Mouse (Mus musculus) hematopoietic stem cell, adult 5-6 weeks (primary cell): Measurements from ENCODE around the gene Xntrpc. TPM values are rescaled to one million over a fixed set of nuclear protein-coding genes. Genes with fewer than 3 reads are reported as not detected.
"Not testable (repeated sequence)": the region's sequence is repeated elsewhere in the genome, so short reads cannot be mapped to it uniquely, and the experiment has no call there.

Experiments used
- ATAC-seq, 2 experiments: fragments of 125-278 bp in 1 of 2; replicated peaks in 1 of 2; 2 replicates each; pipeline ENCODE4 v1.8.0; 2016 to 2017; ENCODE audit warnings: inconsistent platforms in 2 of 2, mild to moderate bottlenecking in 2 of 2, moderate number of reproducible peaks in 2 of 2, low read depth in 1 of 2, moderate TSS enrichment in 1 of 2; ENCODE audit not compliant: low FRiP score in 2 of 2, poor library complexity in 2 of 2, severe bottlenecking in 2 of 2, insufficient read depth in 1 of 2, low TSS enrichment in 1 of 2
- total RNA-seq: library from RNA; stranded (forward); fragments of 172-1452, 232-1000 nt; gene quantifications from 2 replicates; pipeline ENCODE4 v1.2.3, GENCODE M21; 2017

Xntrpc gene
- 1.6 and 2.0 TPM in 2 replicates for total RNA-seq

DNA sequence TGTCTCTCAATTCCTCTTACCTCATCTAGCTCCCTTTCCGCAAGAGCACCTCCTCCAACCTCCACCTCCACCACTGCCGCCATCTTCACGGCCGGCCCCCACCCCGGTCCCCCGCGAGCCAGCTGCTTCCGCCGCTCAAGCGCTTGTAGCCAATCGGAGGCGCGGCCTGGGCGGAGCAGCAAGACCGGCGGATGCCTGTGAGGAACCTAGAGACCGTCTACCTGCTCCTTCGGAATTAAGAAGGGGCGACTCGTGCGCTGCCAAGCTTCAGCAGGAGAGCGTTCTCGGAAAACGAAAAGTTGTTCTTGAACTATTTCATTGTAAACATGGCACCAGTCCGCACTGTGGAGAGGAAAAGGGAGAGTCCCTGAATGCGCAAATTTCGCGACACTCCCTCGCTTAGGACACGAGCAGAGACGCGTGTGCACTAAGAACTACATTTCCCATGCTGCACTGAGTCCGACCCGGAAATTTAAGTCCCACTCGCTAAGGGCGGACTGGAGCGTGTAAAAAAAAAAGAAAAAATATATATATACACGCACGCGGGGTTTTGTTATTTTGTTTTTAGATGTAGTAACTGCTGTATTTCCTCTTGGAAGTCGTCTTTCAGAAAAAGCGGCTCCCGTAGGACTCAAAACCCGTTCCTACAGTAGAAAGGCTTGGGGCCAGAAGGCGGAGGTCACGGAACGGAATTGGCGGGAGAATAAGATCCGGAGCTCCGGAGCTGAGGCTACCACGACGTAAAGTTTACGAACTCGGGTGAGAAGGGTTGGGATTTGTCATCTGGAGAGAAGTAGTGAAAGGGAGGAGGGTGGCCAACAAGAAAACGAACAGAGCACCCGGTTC is at the start of gene Xntrpc, which contains the start of the genes Rnf121 and Xndc1:
Xntrpc (plus strand) TSS at position 668 of the 846 bp plus-strand sequence.
Rnf121 (minus strand) TSS at position 424 of the 846 bp plus-strand sequence.
Xndc1 (plus strand) TSS at position 466 of the 846 bp plus-strand sequence.
- peak; percentile 98 to 99 for ATAC-seq

DNA sequence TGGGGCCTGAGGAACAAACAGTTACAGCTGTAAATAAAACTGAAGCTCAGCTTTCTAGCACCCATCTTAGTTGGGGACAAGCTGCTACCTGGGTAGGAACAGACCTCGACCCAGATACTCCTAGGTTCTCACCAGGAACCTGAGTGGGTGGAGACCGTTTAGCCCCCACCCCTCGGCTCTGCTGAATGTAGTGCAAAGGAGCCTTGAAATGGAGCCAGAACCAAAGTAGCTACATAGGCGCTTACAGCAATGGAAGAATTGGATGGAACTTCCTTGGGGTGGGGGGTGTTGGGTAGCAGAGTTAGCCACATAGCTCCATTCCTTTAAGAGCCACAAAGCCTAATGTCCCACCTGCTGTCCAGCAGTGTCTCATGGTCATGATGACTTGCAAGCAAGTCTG is 48.6 kb upstream of the Xntrpc start:
- ATAC-seq: no peak

DNA sequence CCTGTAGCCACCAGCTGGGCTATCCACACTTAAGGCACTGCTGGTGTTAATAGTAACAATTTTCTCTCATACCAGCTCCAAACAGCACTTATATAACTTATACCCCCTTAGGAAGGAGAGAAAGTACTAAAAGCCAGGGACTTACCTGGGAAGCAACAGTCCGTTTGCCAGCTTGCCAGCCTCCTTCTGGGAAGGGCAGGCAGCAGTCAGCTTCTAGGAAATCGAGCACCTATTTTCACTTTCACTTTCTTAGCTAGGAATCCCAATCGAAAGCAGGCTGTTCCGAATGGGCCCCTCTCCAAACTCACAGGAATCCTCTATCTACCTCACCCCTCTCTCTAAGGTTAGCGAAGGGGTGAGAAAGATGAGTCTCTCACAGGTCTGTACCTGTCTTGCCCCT is 48.1 kb upstream of the Xntrpc start:
- ATAC-seq: peak; percentile 39 to 54; a peak in 1 of 4 replicates

DNA sequence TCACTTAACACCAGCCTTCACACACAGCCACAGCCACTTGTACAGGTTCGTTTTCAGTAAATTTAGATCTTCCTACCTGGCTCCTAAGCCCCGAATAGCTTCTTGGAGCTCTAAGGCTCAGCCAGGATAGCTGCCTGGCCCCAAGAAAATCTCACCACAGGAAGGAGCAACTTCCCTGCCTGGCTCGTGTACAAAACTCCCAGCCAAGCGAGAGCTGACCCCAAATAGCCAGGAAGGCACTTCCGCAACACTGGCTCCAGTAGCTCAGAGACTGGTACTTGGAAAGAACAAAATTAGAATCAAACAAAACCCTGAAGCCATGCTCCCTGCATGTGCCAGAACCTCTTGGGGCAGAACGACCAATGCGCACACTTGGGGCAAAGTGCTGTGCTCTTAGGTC is 47.5 kb upstream of the Xntrpc start:
- no peak for ATAC-seq

DNA sequence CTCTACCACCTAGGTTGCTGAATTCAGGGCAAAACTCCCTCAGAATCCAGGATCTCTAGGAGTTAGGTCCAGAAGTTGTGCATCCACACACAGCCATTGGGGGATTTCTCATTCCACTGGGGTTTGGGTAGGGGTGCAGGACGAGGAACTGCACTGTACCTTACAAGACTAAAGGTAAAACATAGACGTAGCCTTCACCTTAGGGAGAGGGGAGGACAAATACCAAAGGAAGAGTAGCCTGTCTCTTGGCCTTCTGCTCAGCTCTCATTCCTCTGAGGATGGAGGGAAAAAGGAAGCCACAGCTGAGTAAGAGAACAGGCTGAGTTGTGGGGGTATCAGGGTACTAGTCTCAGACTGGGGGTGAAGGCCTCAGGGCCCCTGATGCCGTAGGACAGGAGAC is 46.9 kb upstream of the Xntrpc start, which contains the start of gene Il18bp:
Il18bp (minus strand) TSS at position 101 of the 400 bp plus-strand sequence.
- no peak for ATAC-seq

DNA sequence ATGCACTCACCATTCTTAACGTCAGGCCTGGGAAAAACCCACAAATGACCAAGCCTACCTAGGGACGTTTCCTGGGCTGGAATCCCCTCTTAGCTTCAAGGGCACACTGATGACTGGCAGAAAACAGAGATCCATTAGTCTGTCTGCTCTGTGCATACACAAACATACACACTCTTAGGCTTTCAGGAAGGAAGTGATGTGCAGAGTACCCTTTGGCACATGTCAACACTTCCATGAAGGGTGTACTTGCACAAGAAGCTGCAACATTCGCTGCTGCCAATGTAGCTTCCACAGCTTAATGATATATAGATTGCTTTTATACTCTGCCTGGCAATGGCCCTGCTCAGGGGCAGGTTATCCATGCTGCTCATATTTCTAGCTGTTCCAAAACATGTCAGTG is 46.2 kb upstream of the Xntrpc start:
- peak; percentile 43 to 51; a peak in 3 of 4 replicates for ATAC-seq

DNA sequence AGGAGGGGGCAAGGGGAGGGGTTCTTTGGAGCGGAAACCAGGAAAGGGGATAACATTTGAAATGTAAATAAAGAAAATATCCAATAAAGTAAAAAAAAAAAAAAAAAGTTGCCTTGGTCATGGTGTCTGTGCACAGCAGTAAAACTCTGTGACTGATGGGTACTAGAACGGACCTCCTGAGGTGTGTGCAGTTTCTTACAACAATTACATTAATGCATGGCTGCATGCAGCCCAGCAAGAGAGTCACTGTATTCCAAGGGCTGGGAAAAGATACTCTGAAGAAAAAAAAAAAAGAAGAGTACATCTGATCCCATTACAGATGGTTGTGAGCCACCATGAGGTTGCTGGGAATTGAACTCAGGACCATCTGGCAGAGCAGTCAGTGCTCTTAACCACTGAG is 44.6 kb upstream of the Xntrpc start:
- ATAC-seq: not testable (repeated sequence)

DNA sequence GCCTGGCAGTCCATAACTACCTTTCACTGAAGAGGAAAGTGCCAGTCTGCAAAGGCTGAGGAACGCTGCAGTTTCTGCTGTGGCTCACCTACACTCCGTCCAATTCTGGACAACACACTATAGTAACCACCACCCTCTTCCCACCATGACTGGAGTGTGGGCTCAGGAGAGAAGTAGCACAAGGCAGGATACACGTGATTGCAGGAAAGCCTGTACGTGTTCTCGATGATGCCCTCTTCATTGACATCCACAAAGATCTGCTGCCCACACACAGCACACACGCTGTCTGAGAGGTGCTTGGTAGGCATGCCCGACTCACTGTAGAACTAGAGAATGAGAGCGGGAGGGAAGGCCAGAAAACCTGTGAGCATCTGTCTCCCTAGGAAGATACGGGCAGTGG is 41.7 kb upstream of the Xntrpc start:
- no peak for ATAC-seq

DNA sequence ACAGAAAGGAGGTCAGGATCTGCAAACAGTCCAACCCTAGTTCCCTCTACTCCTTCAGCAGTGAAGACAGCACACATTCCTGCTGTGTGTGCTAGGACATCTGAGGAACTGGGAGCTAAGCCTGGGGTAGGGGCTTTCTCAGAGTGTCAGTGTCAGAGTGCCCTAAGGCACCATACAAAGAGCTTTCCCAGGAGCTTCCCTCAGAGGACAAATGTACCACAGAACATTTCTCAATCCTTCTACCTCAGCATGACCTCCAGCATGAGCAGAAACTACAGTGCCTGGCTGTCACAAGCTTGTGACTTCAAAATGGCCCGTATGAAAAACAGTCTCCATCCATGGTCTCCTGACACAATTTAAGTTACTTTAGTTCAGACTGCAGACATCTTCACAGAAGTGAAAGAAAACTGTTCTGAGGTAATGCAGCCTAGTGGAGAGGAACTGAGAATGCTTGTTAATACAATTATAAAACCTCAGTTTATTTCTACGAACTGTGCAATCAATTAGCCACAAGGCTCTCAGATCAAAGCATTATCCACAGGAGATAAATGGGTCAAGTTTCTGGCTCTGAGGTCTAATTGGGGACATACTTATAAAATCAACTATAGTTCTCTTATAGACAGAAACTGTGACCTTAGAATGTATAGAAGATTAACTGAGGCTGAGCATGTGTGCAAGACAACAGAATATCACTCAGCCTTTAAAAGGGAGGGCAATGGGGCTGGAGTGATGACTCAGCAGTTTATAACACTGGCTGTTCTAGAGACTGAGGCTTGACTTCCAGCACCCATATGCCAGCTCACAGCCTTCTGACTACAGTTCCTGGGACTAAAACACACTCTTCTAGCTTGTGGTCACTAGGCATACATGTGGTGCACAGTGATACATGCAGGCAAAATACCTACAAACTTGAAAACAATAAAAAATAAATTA is 40.1 kb upstream of the Xntrpc start:
- ATAC-seq: no peak

DNA sequence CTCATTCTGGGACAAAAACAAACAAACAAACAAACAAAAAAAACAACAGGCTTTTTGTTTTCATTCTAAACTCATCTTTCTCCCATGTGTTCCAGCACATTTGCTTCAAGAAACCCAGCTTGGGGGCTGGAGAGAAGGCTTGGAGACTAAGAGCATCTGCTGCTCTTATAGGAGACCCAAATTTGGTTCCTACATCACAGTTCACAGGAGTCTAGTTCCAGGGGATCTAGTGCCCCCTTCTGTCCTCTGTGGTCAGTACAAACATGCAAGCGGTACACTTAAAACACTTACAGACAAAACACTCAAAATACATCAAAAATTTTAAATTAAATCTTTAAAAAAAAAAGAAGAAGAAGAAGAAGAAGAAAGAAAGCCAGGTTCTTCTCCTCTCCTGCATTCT is 30.6 kb upstream of the Xntrpc start:
- ATAC-seq: no peak

DNA sequence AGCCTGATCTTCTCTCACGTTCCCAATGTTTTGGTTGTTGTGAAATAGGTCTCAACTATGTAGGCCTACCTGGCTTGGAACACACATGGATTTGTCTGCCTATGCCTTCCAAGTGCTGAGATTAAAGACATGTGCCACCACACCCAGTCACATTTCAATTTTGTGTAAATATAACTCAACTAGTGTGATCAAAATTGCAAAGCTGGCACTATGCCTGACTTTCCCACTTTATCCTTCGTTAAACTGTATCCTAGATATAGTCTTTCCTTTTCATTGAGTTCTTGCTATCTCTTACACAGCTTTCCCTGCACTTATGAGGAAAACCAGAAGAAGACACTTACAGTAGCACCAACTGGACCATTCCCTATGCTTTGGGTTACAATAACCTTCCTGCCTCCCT is 30.0 kb upstream of the Xntrpc start:
- no peak for ATAC-seq

DNA sequence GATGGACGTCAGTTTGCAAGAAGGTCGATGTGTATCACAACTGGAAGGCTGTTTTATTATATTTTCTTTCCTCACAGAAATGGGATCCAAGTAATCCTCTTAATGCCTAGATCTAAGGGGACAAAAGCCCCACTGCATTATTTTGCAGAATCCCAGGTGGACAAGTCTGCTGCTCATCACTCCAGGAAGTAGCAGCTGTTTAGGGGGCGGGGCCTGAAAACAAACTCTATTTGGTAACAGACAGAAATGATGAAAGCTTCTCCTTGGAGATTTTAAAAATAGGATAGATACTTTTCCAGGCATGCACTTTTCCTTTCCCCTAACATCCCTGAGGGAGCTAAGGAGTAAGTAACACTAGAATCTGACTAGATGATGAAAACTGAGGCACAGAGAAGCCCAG is 28.2 kb upstream of the Xntrpc start:
- no peak for ATAC-seq

DNA sequence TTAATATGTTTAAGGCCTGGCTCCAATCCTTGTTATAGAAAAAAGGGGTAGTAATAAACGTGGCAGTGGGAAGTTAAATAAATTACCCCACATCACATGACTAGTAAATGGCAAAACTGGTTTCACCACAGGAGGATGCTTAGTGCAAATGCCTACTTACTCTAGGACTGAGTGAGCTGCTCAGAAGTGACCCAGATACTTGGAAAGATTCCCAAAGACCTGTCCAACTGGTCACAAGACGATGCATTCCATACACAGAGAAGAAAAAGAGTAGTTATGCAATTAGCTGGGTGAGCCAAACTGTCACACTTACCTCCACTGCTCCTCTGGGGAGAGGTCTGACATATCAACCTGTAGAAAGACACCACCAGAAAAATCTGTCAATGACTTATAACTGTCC is 23.2 kb upstream of the Xntrpc start:
- ATAC-seq: no peak

DNA sequence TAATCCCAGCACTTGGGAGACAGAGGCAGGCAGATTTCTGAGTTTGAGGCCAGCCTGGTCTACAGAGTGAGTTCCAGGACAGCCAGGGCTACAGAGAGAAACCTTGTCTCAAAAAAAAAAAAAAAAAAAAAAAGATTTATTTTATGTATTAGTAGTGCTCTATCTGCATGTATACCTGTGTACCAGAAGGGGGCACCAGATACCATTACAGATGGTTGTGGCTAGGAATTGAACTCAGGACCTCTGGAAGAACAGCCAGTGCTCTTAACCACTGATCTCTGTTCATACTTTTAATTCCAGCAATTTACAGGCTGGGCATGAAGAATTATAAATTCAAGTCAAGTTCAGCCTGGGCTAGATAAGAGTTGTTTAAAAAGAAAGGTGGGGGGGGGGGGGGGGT is 17.0 kb upstream of the Xntrpc start:
- ATAC-seq: not testable (repeated sequence)

DNA sequence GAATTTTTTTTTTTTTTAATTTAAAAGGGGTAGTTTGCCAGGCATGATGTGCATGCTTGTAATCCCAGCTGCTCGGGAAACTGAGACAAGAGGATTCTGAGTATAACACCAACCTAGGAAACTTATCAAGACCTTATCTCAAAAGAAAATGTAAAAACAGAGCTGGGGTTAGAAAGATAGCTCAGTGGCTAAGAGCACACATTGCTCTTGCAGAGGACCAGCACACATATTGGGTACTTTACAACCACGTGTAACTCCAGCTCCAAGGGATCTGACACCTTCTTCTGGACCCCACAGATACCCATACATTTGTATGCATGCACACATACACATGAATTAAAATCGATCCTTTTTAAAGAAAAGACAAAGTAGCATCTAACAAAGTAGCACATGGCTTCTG is 4.2 kb upstream of the Xntrpc start:
- ATAC-seq: no peak

DNA sequence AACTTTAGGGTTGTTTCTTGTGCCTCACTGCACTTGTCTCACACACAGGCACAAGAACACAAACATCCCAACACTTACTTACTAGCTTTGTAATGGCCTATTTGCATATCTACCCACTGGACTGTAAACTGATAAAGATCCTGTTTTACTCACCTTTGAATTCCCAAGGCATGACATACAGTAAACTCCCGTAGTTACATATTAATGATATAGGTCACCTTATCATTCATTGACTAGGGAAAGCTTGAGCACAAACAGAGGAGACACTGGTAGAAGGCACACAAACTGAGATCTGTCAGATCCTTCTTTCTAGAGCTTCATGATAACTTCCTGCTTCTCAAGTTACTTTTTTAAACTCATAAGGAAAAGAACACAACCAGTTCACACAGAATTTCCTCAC is 3.3 kb upstream of the Xntrpc start:
- no peak for ATAC-seq

DNA sequence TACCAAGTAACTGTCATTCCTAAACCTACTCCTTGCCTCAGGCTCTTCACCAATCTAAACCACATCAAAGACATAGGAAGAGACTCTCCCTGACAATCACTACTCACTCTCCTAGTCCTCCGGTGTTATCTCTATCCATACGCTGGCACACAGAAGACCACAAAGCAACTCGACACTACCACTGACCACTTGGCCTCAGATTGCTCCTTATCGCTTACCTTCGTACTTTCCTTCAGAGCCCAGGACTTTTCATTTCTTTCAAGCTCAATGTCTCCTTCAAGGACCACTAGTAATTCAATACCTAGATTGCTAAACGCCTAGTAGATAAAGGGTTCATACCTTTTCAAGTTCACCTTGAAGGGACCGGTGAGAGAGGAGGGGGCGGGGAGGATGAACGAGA is 1.6 kb upstream of the Xntrpc start:
- no peak for ATAC-seq

DNA sequence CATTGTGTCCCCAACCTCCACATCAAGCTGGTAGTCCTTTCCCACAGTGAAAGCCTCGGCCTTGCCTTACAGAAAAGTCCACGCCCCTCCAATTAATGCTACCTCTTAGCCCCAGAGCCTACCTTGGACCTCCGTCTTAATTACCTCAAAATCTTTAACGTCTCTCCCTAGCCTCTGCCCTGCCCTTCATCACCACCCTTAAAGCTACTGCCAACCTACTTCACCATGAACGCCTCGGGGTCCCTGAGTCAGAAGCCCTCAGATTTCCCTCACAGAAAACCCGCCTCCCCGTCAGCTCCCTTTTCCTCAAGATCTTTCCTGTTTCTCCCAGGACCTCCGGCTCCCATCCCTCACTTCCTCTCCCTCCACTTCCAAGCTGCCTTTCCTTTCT is 863 bp upstream of the Xntrpc start:
- ATAC-seq: peak in 1 of 2 experiments; percentile 11; a peak in 1 of 4 replicates
